Mouse (Mus musculus) G1E (cell line): ENCODE measurements around the gene Sept12.

Experiments used
- CTCF ChIP-seq: IDR thresholded peaks from 2 replicates; pipeline ENCODE4 v1.5.1; 2012; ENCODE audit warnings: low read depth, low read length, inconsistent platforms, mixed read lengths
- TAL1 ChIP-seq: conservative IDR thresholded peaks from 2 replicates; pipeline ENCODE4 v1.6.1; 2012; ENCODE audit warnings: low read depth, low read length, inconsistent platforms, mixed read lengths

GRCm38 (mm10) chr16:5007492-5007891 lies 9.8 kb upstream of the Sept12 start:
- no peak for TF ChIP-seq CTCF
- TF ChIP-seq TAL1, result no peak
